Comparison of ENCODE assay signal across 8 mouse cellular contexts in the genomic region with DNA sequence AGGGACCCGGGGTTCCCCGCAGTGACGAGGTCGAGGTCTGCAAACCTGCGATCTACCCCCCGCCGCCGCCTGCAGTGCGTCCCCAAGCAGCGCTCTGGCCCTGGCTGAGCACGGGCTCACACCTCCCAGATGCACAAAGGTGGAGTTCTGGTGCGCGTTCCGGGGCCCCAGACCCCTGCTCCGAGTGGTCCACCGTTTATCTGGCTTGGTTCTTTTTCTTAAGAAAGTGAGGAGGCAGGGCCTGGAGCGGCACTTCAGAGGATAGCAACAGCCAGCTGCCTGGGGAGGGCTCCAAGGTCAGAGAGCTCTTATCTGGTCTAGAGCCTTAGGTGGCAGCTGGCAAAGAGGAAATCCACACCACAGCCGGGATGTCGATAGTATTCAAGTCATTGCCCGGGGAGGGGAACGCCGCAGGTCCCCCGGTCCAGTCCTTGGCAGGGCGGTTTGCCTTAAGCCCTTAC. TPM values are rescaled to one million over a fixed set of nuclear protein-coding genes. Genes with fewer than 3 reads are reported as not detected.
DNase-seq lines count a peak whose midpoint lies in the region; ATAC-seq lines count a peak whose summit lies in the region.

No protein-coding gene starts in this region.

- peaks cover 39% of the 10 kb centered on the region for H3K4me1 ChIP-seq in kidney, embryonic 15.5 days

- 1% methylated on average over 24 of the region's 24 CpGs for WGBS in kidney, embryonic 15.5 days

- peak overlapping the region; percentile 42; the same call in 1 of the 2 replicates for H3K9ac ChIP-seq in kidney, embryonic 15.5 days

- no peak for DNase-seq in kidney, postnatal 25 days
- DNase-seq in adrenal gland, postnatal 36 days: peak; percentile 31 to 44
- DNase-seq in heart, postnatal 4 days: peak; percentile 9
- DNase-seq in urinary bladder, postnatal 14 days (ENCODE audit: low spot score): no peak
- DNase-seq in cerebellum, postnatal 36 days: no peak
- DNase-seq in layer of hippocampus, postnatal 14 days (ENCODE audit: low spot score in 2 of 2): no peak

- peak overlapping the region; percentile 50 for H3K4me3 ChIP-seq in kidney, embryonic 15.5 days (replicated peaks)

- H3K27me3 ChIP-seq in kidney, embryonic 15.5 days: peaks cover 96% of the 10 kb centered on the region

- peak; percentile 31; the same call in 1 of the 2 replicates for ATAC-seq in kidney, embryonic 15.5 days (replicated peaks; ENCODE audit: low FRiP score)
- ATAC-seq in megakaryocyte-erythroid progenitor cell, adult 5-6 weeks (replicated peaks; ENCODE audit: low FRiP score, low TSS enrichment, poor library complexity, severe bottlenecking): peak; percentile 75

- no peaks in the 10 kb centered on the region for H3K9me3 ChIP-seq in kidney, embryonic 15.5 days (replicated peaks)

- H3K4me2 ChIP-seq in kidney, embryonic 15.5 days: peak overlapping the region; percentile 94

- no peaks in the 10 kb centered on the region for H3K36me3 ChIP-seq in kidney, embryonic 15.5 days

- H3K27ac ChIP-seq in kidney, embryonic 15.5 days: no peak overlapping the region

RNA-seq across cellular contexts. Expression of gene Scrt2, which starts 32.3 kb away (rescaled TPM):
- polyA plus RNA-seq in kidney, embryonic 15.5 days (2015; fragmentation: Nextera tagmentation; extraction: Ambion mirVana): 0.04 and 0.05 TPM in 2 replicates
- total RNA-seq in adrenal gland, postnatal 36 days (2021): 1 to 10 TPM in 1 of 2 experiments, under 1 TPM in 1; 0.13 to 1.1 TPM
- not detected for total RNA-seq in heart, postnatal 4 days (2021)
- total RNA-seq in megakaryocyte-erythroid progenitor cell, adult 5-6 weeks (2014; fragmentation: Nextera tagmentation): not detected in 2 replicates
- not detected in 2 replicates for total RNA-seq in megakaryocyte-erythroid progenitor cell, adult 5-6 weeks (2017)
- total RNA-seq in layer of hippocampus, postnatal 14 days (2021): 10 to 100 TPM; 25.6 to 27.7 TPM

RNA-seq across cellular contexts. Expression of gene Slc52a3, which starts 52.7 kb away (rescaled TPM):
- 13.3 and 16.3 TPM in 2 replicates for polyA plus RNA-seq in kidney, embryonic 15.5 days (2015; fragmentation: Nextera tagmentation; extraction: Ambion mirVana)
- 1 to 10 TPM; 2.1 to 3.6 TPM for total RNA-seq in adrenal gland, postnatal 36 days (2021)
- total RNA-seq in heart, postnatal 4 days (2021): 1 to 10 TPM; 1.4 to 1.5 TPM
- total RNA-seq in megakaryocyte-erythroid progenitor cell, adult 5-6 weeks (2014; fragmentation: Nextera tagmentation): 0.42 and 1.4 TPM in 2 replicates
- 0.34 and 0.80 TPM in 2 replicates for total RNA-seq in megakaryocyte-erythroid progenitor cell, adult 5-6 weeks (2017)
- 1 to 10 TPM; 3.2 to 3.7 TPM for total RNA-seq in layer of hippocampus, postnatal 14 days (2021)

RNA-seq across cellular contexts. Expression of gene Srxn1, which starts 56.3 kb away (rescaled TPM):
- 12.7 and 14.5 TPM in 2 replicates for polyA plus RNA-seq in kidney, embryonic 15.5 days (2015; fragmentation: Nextera tagmentation; extraction: Ambion mirVana)
- total RNA-seq in adrenal gland, postnatal 36 days (2021): 100 to 1,000 TPM; 264 to 540 TPM
- total RNA-seq in heart, postnatal 4 days (2021): 1 to 10 TPM; 9.0 TPM
- 2.2 and 2.6 TPM in 2 replicates for total RNA-seq in megakaryocyte-erythroid progenitor cell, adult 5-6 weeks (2014; fragmentation: Nextera tagmentation)
- total RNA-seq in megakaryocyte-erythroid progenitor cell, adult 5-6 weeks (2017): 5.8 and 14.0 TPM in 2 replicates
- 10 to 100 TPM; 59.1 to 65.8 TPM for total RNA-seq in layer of hippocampus, postnatal 14 days (2021)

Comparison
In these comparisons a context has a peak if more than half of its experiments do, and no peak if none do; other contexts are left out.
1. DNase-seq: peak in adrenal gland, postnatal 36 days (2 of 2) and heart, postnatal 4 days (single experiment); none in kidney, postnatal 25 days (0 of 2), urinary bladder, postnatal 14 days (single experiment), cerebellum, postnatal 36 days (0 of 2) and layer of hippocampus, postnatal 14 days (0 of 2).
2. RNA of gene Scrt2, which starts 32.3 kb away (total RNA-seq): 25.6 to 27.7 TPM in layer of hippocampus, postnatal 14 days; 0.13 to 1.1 TPM in adrenal gland, postnatal 36 days, not detected in heart, postnatal 4 days and not detected in megakaryocyte-erythroid progenitor cell, adult 5-6 weeks; every median in the first group is over 10 times any median in the second.